Mouse (Mus musculus): ENCODE measurements around the gene Stfa3. TPM values are rescaled to one million over a fixed set of nuclear protein-coding genes. Genes with fewer than 3 reads are reported as not detected.

Gene Stfa3
- polyA plus RNA-seq, 1 experiment, result not detected

DNA sequence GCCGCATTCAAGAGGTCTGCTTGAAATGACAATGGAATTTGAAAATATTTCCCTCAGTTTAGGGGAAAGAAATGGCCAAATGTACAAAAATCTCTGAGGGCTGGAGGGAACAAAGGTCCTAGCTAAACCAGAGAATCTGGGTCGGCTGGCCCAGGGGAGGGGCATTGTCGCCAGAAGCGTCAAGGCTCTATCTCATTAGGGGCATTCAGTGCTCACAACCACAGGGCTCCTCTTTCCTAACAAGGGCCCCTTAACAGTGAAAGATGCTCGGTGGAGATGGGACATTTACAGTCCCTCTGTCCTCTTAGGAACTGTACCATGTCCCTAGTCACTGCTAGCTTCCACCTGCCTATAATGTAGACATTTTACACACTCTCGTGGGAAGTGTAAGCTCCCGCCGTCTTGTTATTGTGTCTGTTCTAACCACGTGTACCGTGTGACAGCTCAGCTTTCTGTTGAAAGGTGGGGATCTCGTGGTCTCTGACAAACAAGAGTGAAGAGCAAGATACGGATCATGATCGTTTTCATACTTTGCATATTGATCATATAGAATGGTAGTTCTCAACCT, 16.0 kb upstream of the Stfa3 start:
- Histone ChIP-seq H3K4me3 (ENCODE audit: low read depth, low read length) (no peak overlapping the region), H3K27ac (ENCODE audit: insufficient read depth, low read depth, low read length) (no peak overlapping the region), H3K36me3 (ENCODE audit: control insufficient read depth, insufficient read depth, low read length) (no peaks in the 10 kb centered on the region), H3K4me1 (ENCODE audit: control insufficient read depth, insufficient read depth, insufficient read length, low read length) (no peaks in the 10 kb centered on the region), H3K27me3 (ENCODE audit: control insufficient read depth, insufficient read depth, low read length) (peaks cover 2% of the 10 kb centered on the region; the same call in 1 of the 2 replicates)
- WGBS, result 50% methylated on average over 13 of the region's 13 CpGs
- TF ChIP-seq CTCF (IDR thresholded peaks at IDR 0.05; ENCODE audit: extremely low read depth, insufficient read length, insufficient replicate concordance, low read depth, low read length) (no peak), POLR2A (IDR thresholded peaks at IDR 0.05; ENCODE audit: low read depth, low read length) (no peak)

DNA sequence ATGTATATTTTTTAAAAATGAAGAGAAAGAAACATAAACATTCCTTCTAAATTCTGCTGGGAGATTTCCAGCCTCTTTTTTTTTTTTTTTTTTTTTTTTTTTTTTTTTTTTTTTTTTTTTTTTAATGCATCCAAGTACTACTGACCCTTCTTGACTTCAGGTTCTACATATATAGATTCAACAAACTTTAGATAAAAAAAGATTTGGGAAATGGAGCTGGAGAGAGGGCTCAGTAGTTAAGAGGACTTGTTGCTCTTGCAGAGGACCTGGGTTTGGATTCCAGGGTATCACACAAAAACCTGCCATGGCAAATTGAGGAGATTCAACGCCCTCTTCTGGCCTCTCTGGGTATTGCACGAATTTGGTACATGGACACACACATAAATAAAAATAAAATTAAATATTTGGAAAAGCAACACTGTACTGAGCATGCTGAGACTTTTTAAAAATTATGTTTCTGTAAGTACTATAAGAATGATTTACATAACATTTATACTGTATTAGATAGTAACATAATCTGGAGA, 14.8 kb upstream of the Stfa3 start:
- H3K4me3 ChIP-seq (ENCODE audit: low read depth, low read length), result no peak overlapping the region
- WGBS, result 7% methylated on average over 2 of the region's 2 CpGs
- no peaks in the 10 kb centered on the region for H3K36me3 ChIP-seq (ENCODE audit: control insufficient read depth, insufficient read depth, low read length)
- no peak overlapping the region for H3K27ac ChIP-seq (ENCODE audit: insufficient read depth, low read depth, low read length)
- TF ChIP-seq POLR2A (IDR thresholded peaks at IDR 0.05; ENCODE audit: low read depth, low read length) (no peak), CTCF (IDR thresholded peaks at IDR 0.05; ENCODE audit: extremely low read depth, insufficient read length, insufficient replicate concordance, low read depth, low read length) (no peak)
- H3K4me1 ChIP-seq (ENCODE audit: control insufficient read depth, insufficient read depth, insufficient read length, low read length), result no peaks in the 10 kb centered on the region
- peaks cover 2% of the 10 kb centered on the region; the same call in 1 of the 2 replicates for H3K27me3 ChIP-seq (ENCODE audit: control insufficient read depth, insufficient read depth, low read length)

DNA sequence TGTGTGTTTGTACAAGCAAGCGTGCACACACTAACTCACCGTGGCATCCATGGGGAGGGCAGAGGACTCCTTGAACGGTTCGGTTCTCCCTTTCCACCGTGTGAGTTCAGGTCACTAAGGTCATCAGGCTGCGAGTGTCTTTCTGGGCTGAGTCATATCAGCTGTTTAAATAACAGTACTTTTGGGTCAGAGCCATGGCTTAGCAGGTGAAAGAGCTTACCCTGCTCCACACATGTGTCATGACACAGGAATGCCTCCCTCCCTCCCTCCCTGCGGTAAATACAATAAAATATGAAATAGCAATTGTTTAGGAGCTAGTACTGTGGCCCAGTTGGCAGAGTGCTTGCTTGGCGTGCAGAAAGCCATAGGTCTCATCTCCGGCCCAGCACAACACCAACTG, 14.2 kb upstream of the Stfa3 start:
- TF ChIP-seq POLR2A (IDR thresholded peaks at IDR 0.05; ENCODE audit: low read depth, low read length), result no peak
- H3K27me3 ChIP-seq (ENCODE audit: control insufficient read depth, insufficient read depth, low read length), result peaks cover 2% of the 10 kb centered on the region; the same call in 1 of the 2 replicates
- H3K27ac ChIP-seq (ENCODE audit: insufficient read depth, low read depth, low read length), result no peak overlapping the region
- H3K4me3 ChIP-seq (ENCODE audit: low read depth, low read length), result no peak overlapping the region
- no peaks in the 10 kb centered on the region for H3K4me1 ChIP-seq (ENCODE audit: control insufficient read depth, insufficient read depth, insufficient read length, low read length)
- WGBS, result 51% methylated on average over 9 of the region's 9 CpGs
- no peaks in the 10 kb centered on the region for H3K36me3 ChIP-seq (ENCODE audit: control insufficient read depth, insufficient read depth, low read length)

DNA sequence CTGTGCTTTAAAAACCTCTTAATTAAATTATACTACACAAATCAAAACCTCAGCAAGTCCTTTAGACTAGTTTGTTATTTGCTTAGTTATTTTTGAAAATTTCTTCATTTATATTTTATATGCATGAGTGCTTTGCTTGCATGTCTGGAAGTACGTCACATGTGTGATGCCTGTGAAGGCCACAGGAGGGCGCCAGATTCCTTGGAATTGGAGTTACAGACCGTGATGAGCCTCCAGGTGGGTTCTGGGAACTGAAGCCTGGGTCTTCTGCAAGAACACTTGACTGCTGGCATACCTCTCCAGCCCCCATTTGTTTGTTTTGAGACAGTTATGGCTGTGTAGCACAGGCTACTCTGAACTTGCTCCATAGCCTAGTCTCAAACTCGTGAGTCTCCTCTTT, 13.7 kb upstream of the Stfa3 start:
- 66% methylated on average over 4 of the region's 4 CpGs for WGBS
- no peak for TF ChIP-seq POLR2A (IDR thresholded peaks at IDR 0.05; ENCODE audit: low read depth, low read length)
- peak; percentile 43; the same call in 1 of the 2 replicates for TF ChIP-seq CTCF (IDR thresholded peaks at IDR 0.05; ENCODE audit: extremely low read depth, insufficient read length, insufficient replicate concordance, low read depth, low read length)

DNA sequence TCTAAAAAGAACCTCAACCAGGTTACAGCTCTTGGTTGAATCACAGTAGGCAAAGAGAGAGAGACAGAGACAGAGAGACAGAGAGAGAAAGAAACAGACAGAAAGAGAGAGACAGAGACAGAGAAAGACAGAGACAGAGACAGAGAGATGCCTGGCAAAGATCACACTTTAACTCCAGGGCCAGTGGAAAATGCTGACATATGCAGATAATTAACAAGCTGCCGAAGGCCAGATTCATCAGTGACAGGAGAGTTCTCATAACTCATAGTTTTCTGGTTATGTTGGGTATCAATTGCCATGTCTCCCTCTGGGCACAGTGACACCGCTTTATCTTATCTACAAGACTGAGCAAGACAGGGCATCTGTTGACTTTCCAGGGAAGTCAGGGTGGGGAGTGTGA, 12.7 kb upstream of the Stfa3 start:
- no peak overlapping the region for H3K4me3 ChIP-seq (ENCODE audit: low read depth, low read length)
- 47% methylated on average over 2 of the region's 2 CpGs for WGBS
- peaks cover 2% of the 10 kb centered on the region; the same call in 1 of the 2 replicates for H3K27me3 ChIP-seq (ENCODE audit: control insufficient read depth, insufficient read depth, low read length)
- no peaks in the 10 kb centered on the region for H3K36me3 ChIP-seq (ENCODE audit: control insufficient read depth, insufficient read depth, low read length)
- no peak for TF ChIP-seq POLR2A (IDR thresholded peaks at IDR 0.05; ENCODE audit: low read depth, low read length)
- TF ChIP-seq CTCF (IDR thresholded peaks at IDR 0.05; ENCODE audit: extremely low read depth, insufficient read length, insufficient replicate concordance, low read depth, low read length), result no peak
- no peaks in the 10 kb centered on the region for H3K4me1 ChIP-seq (ENCODE audit: control insufficient read depth, insufficient read depth, insufficient read length, low read length)
- no peak overlapping the region for H3K27ac ChIP-seq (ENCODE audit: insufficient read depth, low read depth, low read length)

More for the DNA sequence above, 13.7 kb upstream of the Stfa3 start:
- H3K36me3 ChIP-seq (ENCODE audit: control insufficient read depth, insufficient read depth, low read length), result no peaks in the 10 kb centered on the region
- no peak overlapping the region for H3K4me3 ChIP-seq (ENCODE audit: low read depth, low read length)
- H3K4me1 ChIP-seq (ENCODE audit: control insufficient read depth, insufficient read depth, insufficient read length, low read length), result no peaks in the 10 kb centered on the region
- H3K27ac ChIP-seq (ENCODE audit: insufficient read depth, low read depth, low read length), result no peak overlapping the region
- peaks cover 2% of the 10 kb centered on the region; the same call in 1 of the 2 replicates for H3K27me3 ChIP-seq (ENCODE audit: control insufficient read depth, insufficient read depth, low read length)

DNA sequence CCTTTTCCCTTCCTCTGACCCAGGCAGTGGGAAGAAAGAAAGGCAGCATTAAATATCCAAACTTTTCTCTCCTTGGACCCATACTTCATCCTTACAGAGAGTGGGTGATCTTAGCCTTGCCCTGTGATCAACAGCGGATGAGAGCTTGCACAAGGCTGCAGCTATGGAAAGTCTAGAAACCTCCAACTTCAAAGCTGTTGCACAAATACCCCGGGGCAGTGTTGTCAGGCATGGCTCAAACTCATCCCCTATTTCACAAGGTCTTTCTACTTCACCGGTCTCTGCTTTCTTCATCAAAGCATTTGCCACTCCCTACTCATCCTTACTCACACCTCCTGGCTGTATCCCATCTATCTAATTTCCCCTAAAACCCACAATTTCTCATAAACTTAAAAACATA, 10.2 kb upstream of the Stfa3 start:
- WGBS, result 90% methylated on average over 3 of the region's 3 CpGs
- no peaks in the 10 kb centered on the region for H3K27me3 ChIP-seq (ENCODE audit: control insufficient read depth, insufficient read depth, low read length)
- H3K4me1 ChIP-seq (ENCODE audit: control insufficient read depth, insufficient read depth, insufficient read length, low read length), result no peaks in the 10 kb centered on the region
- H3K27ac ChIP-seq (ENCODE audit: insufficient read depth, low read depth, low read length), result no peak overlapping the region
- no peak overlapping the region for H3K4me3 ChIP-seq (ENCODE audit: low read depth, low read length)
- no peaks in the 10 kb centered on the region for H3K36me3 ChIP-seq (ENCODE audit: control insufficient read depth, insufficient read depth, low read length)
- no peak for TF ChIP-seq CTCF (IDR thresholded peaks at IDR 0.05; ENCODE audit: extremely low read depth, insufficient read length, insufficient replicate concordance, low read depth, low read length)
- TF ChIP-seq POLR2A (IDR thresholded peaks at IDR 0.05; ENCODE audit: low read depth, low read length), result no peak

DNA sequence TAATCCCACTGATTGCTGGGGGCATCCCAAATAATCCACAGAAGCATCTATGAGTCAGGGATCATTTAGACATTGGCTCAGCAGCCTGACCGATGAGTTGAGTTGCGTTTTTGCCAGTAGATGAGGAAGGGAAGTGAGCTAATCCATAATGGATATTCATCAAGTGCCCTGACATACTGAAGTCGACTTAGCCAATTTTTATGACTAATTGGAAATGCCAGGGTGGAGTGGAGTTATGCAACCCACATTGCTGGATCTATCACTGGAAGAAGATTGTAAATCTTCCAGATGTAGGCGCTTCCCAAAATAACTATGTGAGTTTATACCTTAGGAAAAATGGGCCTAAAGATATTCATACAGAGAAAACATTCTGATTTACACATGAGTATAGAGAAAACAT, 8.9 kb upstream of the Stfa3 start:
- Histone ChIP-seq H3K4me3 (ENCODE audit: low read depth, low read length) (no peak overlapping the region), H3K27me3 (ENCODE audit: control insufficient read depth, insufficient read depth, low read length) (no peaks in the 10 kb centered on the region), H3K27ac (ENCODE audit: insufficient read depth, low read depth, low read length) (no peak overlapping the region), H3K36me3 (ENCODE audit: control insufficient read depth, insufficient read depth, low read length) (no peaks in the 10 kb centered on the region), H3K4me1 (ENCODE audit: control insufficient read depth, insufficient read depth, insufficient read length, low read length) (no peaks in the 10 kb centered on the region)
- whole genome bisulfite sequencing, result 67% methylated on average over 4 of the region's 4 CpGs
- TF ChIP-seq POLR2A (IDR thresholded peaks at IDR 0.05; ENCODE audit: low read depth, low read length) (no peak), CTCF (IDR thresholded peaks at IDR 0.05; ENCODE audit: extremely low read depth, insufficient read length, insufficient replicate concordance, low read depth, low read length) (no peak)
